Mouse (Mus musculus): ENCODE data around the gene Klhl3.

DNA sequence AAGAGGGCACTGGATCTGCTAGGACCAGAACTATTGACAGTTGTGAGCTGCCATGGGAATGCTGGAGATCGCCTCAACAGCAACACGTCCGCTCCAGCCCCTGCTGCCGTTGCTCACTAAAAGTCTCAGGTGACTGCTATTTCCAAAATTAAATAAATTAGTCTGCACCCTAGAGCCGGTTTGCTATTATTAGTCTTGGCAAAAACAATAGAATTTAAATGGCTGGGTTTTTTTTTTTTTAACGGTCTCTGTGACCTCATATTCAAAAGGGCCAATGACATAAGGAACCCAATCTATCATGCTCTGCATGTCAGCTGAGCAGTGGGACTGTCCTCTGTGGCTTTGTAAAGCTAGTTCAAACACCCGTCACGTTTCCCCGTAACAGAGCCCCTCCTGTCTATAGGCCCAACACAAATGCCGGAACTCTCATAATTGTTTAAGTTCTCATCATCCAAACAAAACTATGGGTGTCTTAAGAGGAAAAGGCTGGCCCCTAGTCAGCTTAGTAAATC lies 9.4 kb upstream of the Klhl3 start:
- TF ChIP-seq CTCF (IDR thresholded peaks at IDR 0.05; ENCODE audit: low read depth) (no peak), EP300 (optimal IDR thresholded peaks at IDR 0.05) (no peak)
